Mouse (Mus musculus) myocyte (in vitro differentiated cells): ENCODE measurements at regions not wholly inside any gene's neighbourhood (a gene's known extent, or its start where the extent isn't known, plus 50 kb on each side); places are given as distances from the start of the nearest gene placed in this dataset.
"Not testable (repeated sequence)": the region's sequence is repeated elsewhere in the genome, so short reads cannot be mapped to it uniquely, and the experiment has no call there.

Source experiments
- E2F4 ChIP-seq: IDR thresholded peaks from one replicate; pipeline ENCODE4 v1.6.1; 2011; ENCODE audit warnings: mild to moderate bottlenecking, control low read depth, moderate library complexity; ENCODE audit not compliant: insufficient read depth
- MAX ChIP-seq: IDR thresholded peaks from one replicate; pipeline ENCODE4 v1.6.1; 2011; ENCODE audit warnings: low read depth, mild to moderate bottlenecking, control low read depth
- MYOG ChIP-seq, 3 experiments: IDR thresholded peaks; one replicate each; pipeline ENCODE4 v1.6.1; 2011; ENCODE audit warnings: control low read depth in 2 of 3, low read depth in 2 of 3, mild to moderate bottlenecking in 2 of 3; ENCODE audit not compliant: insufficient read length in 2 of 3, control insufficient read depth in 1 of 3, insufficient read depth in 1 of 3
- POLR2A ChIP-seq: IDR thresholded peaks from one replicate; pipeline ENCODE4 v1.6.1; 2011; ENCODE audit warnings: low read depth, mild to moderate bottlenecking, control low read depth, moderate library complexity; ENCODE audit not compliant: insufficient read length

DNA sequence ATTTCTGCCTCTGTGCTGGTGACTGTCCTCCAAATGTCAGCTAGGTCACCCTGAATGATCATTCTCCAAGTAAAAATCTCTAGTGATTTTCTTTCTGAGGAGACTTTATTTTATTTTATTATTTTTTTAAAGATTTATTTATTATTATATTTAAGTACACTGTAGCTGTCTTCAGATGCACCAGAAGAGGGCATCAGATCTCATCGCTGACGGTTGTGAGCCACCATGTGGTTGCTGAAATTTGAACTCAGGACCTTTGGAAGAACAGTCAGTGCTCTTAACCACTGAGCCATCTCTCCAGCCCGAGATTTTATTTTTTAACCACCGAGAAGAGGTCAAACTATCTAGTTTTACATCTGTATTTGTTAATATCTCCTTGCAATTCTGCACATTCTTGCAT lies 50.5 kb upstream of the Slc44a3 start:
- not testable (repeated sequence) for TF ChIP-seq POLR2A; E2F4; MAX; MYOG (IDR thresholded peaks at IDR 0.05; ENCODE audit: control insufficient read depth in 1 of 3, insufficient read depth in 1 of 3, insufficient read length in 2 of 3, low read depth in 2 of 3)
